Mouse (Mus musculus) v-Abl transformed pro-B cells (cell line): Measurements from ENCODE around the gene Vmn2r100.

Experiments used
- in situ Hi-C, 2 experiments: fragments of 400-800 bp; cut with MboI; formaldehyde crosslinking; loops; one replicate each; pipeline ENCODE4 v1.15.1; 2025; ENCODE audit not compliant: unreplicated experiment in 2 of 2

Vmn2r100 gene

GRCm38 (mm10) chr17:19504432-19504831 is at the start of gene Vmn2r100:
Vmn2r100 (plus strand) TSS chr17:19504732.
- in situ Hi-C loops: no loop called here

DNA sequence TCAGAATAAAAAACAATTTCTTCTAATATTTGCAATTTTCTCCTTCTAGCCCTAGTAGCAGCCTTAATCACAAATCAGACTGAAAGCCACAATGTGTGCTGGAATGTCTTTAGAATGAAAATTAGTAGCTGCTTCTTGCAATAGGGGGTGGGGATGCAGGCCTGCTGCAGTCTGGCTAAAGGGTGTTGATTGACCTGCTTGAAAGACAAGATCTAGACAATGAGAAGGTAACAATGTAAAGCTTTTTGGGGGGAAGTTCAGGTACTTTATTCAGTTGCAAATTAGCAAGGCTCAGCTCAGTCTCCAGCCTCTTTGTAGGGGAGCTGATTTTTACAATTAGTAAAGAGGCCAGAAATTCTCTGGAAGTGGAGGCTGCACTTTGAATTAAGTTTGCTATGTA is 21.7 kb upstream of the Vmn2r100 start:
- in situ Hi-C loops: no loop called here

GRCm38 (mm10) chr17:19576927-19577326 is 72.4 kb downstream of the Vmn2r100 start, which contains the start of gene Vmn2r101:
Vmn2r101 (plus strand) TSS chr17:19577227.
- in situ Hi-C loops: no loop called here
